In genomic region chr6:92446662-92447061, GRCm38 (mm10) we compare ENCODE assay signal across 13 mouse cellular contexts.
DNase-seq lines count a peak whose midpoint lies in the region; ATAC-seq and TF ChIP-seq lines count a peak whose summit lies in the region.
"Had no signal": no experiment of that assay in that cellular context is flagged by ENCODE, and none has a peak within 500 bp of the region (broad histone marks: within the 10 kb centered on the region; RNA-seq: fewer than 3 reads in every experiment).

No protein-coding gene starts in this region.

- no peak for DNase-seq in layer of hippocampus, adult 2 months (ENCODE audit: low spot score in 2 of 2)
- no peak for DNase-seq in layer of hippocampus, adult 8-10 months (ENCODE audit: low spot score in 2 of 2)
- DNase-seq in lung, postnatal 4 days: peak; percentile 44 to 70
- no peak for DNase-seq in thymus, postnatal 14 days
- no peak for DNase-seq in thymus, postnatal 10 days (ENCODE audit: low spot score in 2 of 2)
- DNase-seq in cerebellum, postnatal 36 days: no peak
- DNase-seq: cerebellum, adult 9-11 months had no signal

- WGBS in heart, embryonic 13.5 days: 42% methylated on average over 3 of the region's 3 CpGs
- WGBS in kidney, embryonic 16.5 days: 35% methylated on average over 3 of the region's 3 CpGs

- no peak overlapping the region for H3K4me3 ChIP-seq in layer of hippocampus, adult 2 months
- no peak overlapping the region for H3K4me3 ChIP-seq in heart, embryonic 13.5 days
- no peak overlapping the region for H3K4me3 ChIP-seq in kidney, embryonic 16.5 days (ENCODE audit: low read length)
- H3K4me3 ChIP-seq: erythroblast, embryonic 14.5 days; hindbrain, embryonic 10.5 days had no signal

- H3K4me1 ChIP-seq in heart, embryonic 13.5 days: peaks cover 30% of the 10 kb centered on the region
- peaks cover 4% of the 10 kb centered on the region for H3K4me1 ChIP-seq in kidney, embryonic 16.5 days (ENCODE audit: insufficient read depth, low read length)

- no peak overlapping the region for H3K9ac ChIP-seq in heart, embryonic 13.5 days
- no peak overlapping the region for H3K9ac ChIP-seq in kidney, embryonic 16.5 days (replicated peaks; ENCODE audit: low read length)

- H3K4me2 ChIP-seq in heart, embryonic 13.5 days: no peak overlapping the region
- H3K4me2 ChIP-seq in kidney, embryonic 16.5 days (replicated peaks; ENCODE audit: low read depth, low read length): no peak overlapping the region
- H3K4me2 ChIP-seq: midbrain, embryonic 11.5 days had no signal

- peak overlapping the region; percentile 33; the same call in 1 of the 2 replicates for H3K27ac ChIP-seq in layer of hippocampus, adult 2 months
- H3K27ac ChIP-seq in heart, embryonic 13.5 days (replicated peaks): peak overlapping the region; percentile 69
- H3K27ac ChIP-seq in kidney, embryonic 16.5 days (ENCODE audit: low read length): peak overlapping the region; percentile 33
- H3K27ac ChIP-seq: hindbrain, embryonic 10.5 days had no signal

- no peaks in the 10 kb centered on the region for H3K27me3 ChIP-seq in heart, embryonic 13.5 days (replicated peaks)
- H3K27me3 ChIP-seq in kidney, embryonic 16.5 days (ENCODE audit: insufficient read depth, low read length): no peaks in the 10 kb centered on the region

- H3K36me3 ChIP-seq in heart, embryonic 13.5 days: no peaks in the 10 kb centered on the region
- no peaks in the 10 kb centered on the region for H3K36me3 ChIP-seq in kidney, embryonic 16.5 days (ENCODE audit: insufficient read depth, low read length)
- H3K36me3 ChIP-seq: hindbrain, embryonic 10.5 days had no signal

- TF ChIP-seq CTCF in layer of hippocampus, adult 2 months (conservative IDR thresholded peaks at IDR 0.05): no peak

- no peak; the same call in 1 of the 2 replicates for ATAC-seq in heart, embryonic 13.5 days (ENCODE audit: extremely low read depth, insufficient number of reproducible peaks, low FRiP score, low TSS enrichment)
- ATAC-seq in kidney, embryonic 16.5 days (ENCODE audit: low FRiP score, low TSS enrichment): 0 out of 2 replicates have a peak, but pooled peaks have one; percentile 35
- ATAC-seq: CD4-positive, CD25-positive, alpha-beta regulatory T cell, adult 4 months had no signal

- no peaks in the 10 kb centered on the region for H3K9me3 ChIP-seq in heart, embryonic 13.5 days
- no peaks in the 10 kb centered on the region for H3K9me3 ChIP-seq in kidney, embryonic 16.5 days (ENCODE audit: low read length)
- H3K9me3 ChIP-seq: hindbrain, embryonic 10.5 days had no signal

Comparison
In these comparisons a context has a peak if more than half of its experiments do, and no peak if none do; other contexts are left out.
1. DNase-seq: peak in lung, postnatal 4 days (2 of 2); none in layer of hippocampus, adult 2 months (0 of 2), layer of hippocampus, adult 8-10 months (0 of 2), thymus, postnatal 14 days (single experiment), thymus, postnatal 10 days (0 of 2) and cerebellum, postnatal 36 days (0 of 2).
2. Peak in every context shown above with its lines, with median percentiles within 50 percentile points of each other: H3K27ac ChIP-seq.